Mouse (Mus musculus): ENCODE results near the gene Slc17a9.

DNA sequence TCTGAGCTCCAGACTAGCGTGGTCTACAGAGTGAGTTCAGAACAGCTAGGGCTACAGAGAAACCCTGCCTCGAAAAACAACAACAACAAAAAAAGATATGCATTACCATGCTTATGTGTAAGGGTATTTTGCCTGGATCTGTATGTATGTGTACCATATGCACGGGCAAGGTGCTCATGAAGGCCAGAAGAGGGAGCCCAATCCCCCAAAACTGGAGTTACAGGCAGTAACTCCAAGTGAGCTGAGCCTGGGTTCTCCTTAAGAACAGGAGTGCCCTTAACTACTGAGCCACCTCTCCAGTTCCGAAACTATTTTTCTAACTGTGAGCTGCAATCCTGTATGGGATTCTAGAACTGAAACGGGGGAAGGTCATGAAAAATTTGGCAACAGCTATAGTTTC lies 19.1 kb upstream of the Slc17a9 start:
- TF ChIP-seq CTCF (IDR thresholded peaks at IDR 0.05; ENCODE audit: insufficient read depth, low read depth, low read length): no peak
- TF ChIP-seq POLR2A (IDR thresholded peaks at IDR 0.05; ENCODE audit: insufficient read depth, low read depth, low read length): no peak

Measured in olfactory bulb, adult 2 months (tissue).